10 mouse cellular contexts compared by ENCODE assay signal in the genomic region with DNA sequence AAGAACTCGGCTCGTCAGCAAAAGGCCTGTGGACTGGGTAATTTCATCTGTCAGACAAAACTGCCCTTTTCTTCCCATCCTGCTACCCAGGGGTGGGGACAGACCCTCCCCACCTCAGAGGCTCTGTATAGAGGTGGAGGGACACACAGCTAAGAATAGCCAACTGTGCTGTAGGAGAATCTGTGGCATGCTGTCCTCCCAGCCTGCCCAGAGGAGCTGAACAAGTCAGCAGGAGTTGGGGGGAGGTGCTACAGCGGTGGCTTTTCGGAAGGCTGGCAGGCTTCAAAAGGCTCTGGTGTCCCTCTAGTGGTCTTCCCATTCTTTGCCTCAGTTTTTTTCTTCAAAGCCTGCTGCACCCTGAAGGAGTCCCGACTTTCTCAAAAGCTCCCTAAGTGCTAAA. TPM values are rescaled to one million over a fixed set of nuclear protein-coding genes. Genes with fewer than 3 reads are reported as not detected.
DNase-seq lines count a peak whose midpoint lies in the region; ATAC-seq and TF ChIP-seq lines count a peak whose summit lies in the region.
"Had no signal": no experiment of that assay in that cellular context is flagged by ENCODE, and none has a peak within 500 bp of the region (broad histone marks: within the 10 kb centered on the region; RNA-seq: fewer than 3 reads in every experiment).

No protein-coding gene starts in this region.

- H3K36me3 ChIP-seq in forebrain, embryonic 14.5 days (ENCODE audit: control insufficient read depth, insufficient read depth, low read length) = peaks cover 67% of the 10 kb centered on the region
- H3K36me3 ChIP-seq in forebrain, embryonic 11.5 days (ENCODE audit: control insufficient read depth, insufficient read depth, low read length) = peaks cover 12% of the 10 kb centered on the region; the same call in 1 of the 2 replicates
- H3K36me3 ChIP-seq in liver, postnatal 0 days (replicated peaks; ENCODE audit: insufficient read depth, low read length) = peaks cover 71% of the 10 kb centered on the region
- H3K36me3 ChIP-seq in liver, embryonic 12.5 days = peaks cover 80% of the 10 kb centered on the region
- peaks cover 38% of the 10 kb centered on the region for H3K36me3 ChIP-seq in midbrain, postnatal 0 days (ENCODE audit: insufficient read depth, low read length)

- no peaks in the 10 kb centered on the region for H3K9me3 ChIP-seq in forebrain, embryonic 14.5 days (replicated peaks; ENCODE audit: control insufficient read depth, low read length)
- no peaks in the 10 kb centered on the region for H3K9me3 ChIP-seq in forebrain, embryonic 11.5 days (ENCODE audit: control insufficient read depth, low read length)
- no peaks in the 10 kb centered on the region for H3K9me3 ChIP-seq in liver, postnatal 0 days (ENCODE audit: low read length)
- H3K9me3 ChIP-seq in liver, embryonic 12.5 days (replicated peaks) = no peaks in the 10 kb centered on the region
- no peaks in the 10 kb centered on the region for H3K9me3 ChIP-seq in midbrain, postnatal 0 days (ENCODE audit: low read length)
- H3K9me3 ChIP-seq: embryonic facial prominence, embryonic 13.5 days had no signal

- H3K9ac ChIP-seq in forebrain, embryonic 14.5 days (ENCODE audit: low read length) = no peak overlapping the region
- no peak overlapping the region for H3K9ac ChIP-seq in forebrain, embryonic 11.5 days (ENCODE audit: low read length)
- H3K9ac ChIP-seq in liver, postnatal 0 days (replicated peaks) = no peak overlapping the region
- no peak overlapping the region for H3K9ac ChIP-seq in liver, embryonic 12.5 days
- no peak overlapping the region for H3K9ac ChIP-seq in midbrain, postnatal 0 days (replicated peaks; ENCODE audit: low read length, poor library complexity, severe bottlenecking)
- H3K9ac ChIP-seq: embryonic facial prominence, embryonic 13.5 days had no signal

- no peak overlapping the region for H3K4me3 ChIP-seq in forebrain, embryonic 14.5 days (ENCODE audit: low read depth, low read length)
- H3K4me3 ChIP-seq in forebrain, embryonic 11.5 days (ENCODE audit: low read depth, low read length) = no peak overlapping the region
- H3K4me3 ChIP-seq in liver, postnatal 0 days (ENCODE audit: low read depth, low read length) = no peak overlapping the region
- no peak overlapping the region for H3K4me3 ChIP-seq in liver, embryonic 12.5 days
- no peak overlapping the region for H3K4me3 ChIP-seq in midbrain, postnatal 0 days (ENCODE audit: low read depth, low read length)
- H3K4me3 ChIP-seq: embryonic facial prominence, embryonic 13.5 days had no signal

- no peak overlapping the region for H3K27ac ChIP-seq in forebrain, embryonic 14.5 days (ENCODE audit: low read depth, low read length)
- no peak overlapping the region for H3K27ac ChIP-seq in forebrain, embryonic 11.5 days (ENCODE audit: low read depth, low read length)
- no peak overlapping the region for H3K27ac ChIP-seq in liver, postnatal 0 days (ENCODE audit: low read depth)
- no peak overlapping the region for H3K27ac ChIP-seq in liver, embryonic 12.5 days
- 0 out of 2 replicates have a peak overlapping the region, but pooled peaks have one; percentile 1 for H3K27ac ChIP-seq in midbrain, postnatal 0 days (ENCODE audit: low read depth, low read length)
- H3K27ac ChIP-seq: embryonic facial prominence, embryonic 13.5 days had no signal

- ATAC-seq in forebrain, embryonic 14.5 days = no peak
- no peak for ATAC-seq in forebrain, embryonic 11.5 days (replicated peaks; ENCODE audit: low FRiP score)
- no peak for ATAC-seq in liver, postnatal 0 days
- no peak for ATAC-seq in liver, embryonic 12.5 days
- 0 out of 2 replicates have a peak, but pooled peaks have one; percentile 22 for ATAC-seq in midbrain, postnatal 0 days (ENCODE audit: low FRiP score)

- WGBS in forebrain, embryonic 14.5 days = 32% methylated on average over 5 of the region's 5 CpGs
- WGBS in forebrain, embryonic 11.5 days = 45% methylated on average over 5 of the region's 5 CpGs
- 79% methylated on average over 5 of the region's 5 CpGs for WGBS in liver, postnatal 0 days (ENCODE audit: insufficient replicate concordance)
- WGBS in liver, embryonic 12.5 days (ENCODE audit: insufficient replicate concordance) = 72% methylated on average over 5 of the region's 5 CpGs
- WGBS in midbrain, postnatal 0 days = 29% methylated on average over 5 of the region's 5 CpGs

- H3K27me3 ChIP-seq in forebrain, embryonic 14.5 days (replicated peaks; ENCODE audit: control insufficient read depth, insufficient read depth, low read length) = no peaks in the 10 kb centered on the region
- H3K27me3 ChIP-seq in forebrain, embryonic 11.5 days (ENCODE audit: control insufficient read depth, insufficient read depth, low read length) = no peaks in the 10 kb centered on the region
- no peaks in the 10 kb centered on the region for H3K27me3 ChIP-seq in liver, postnatal 0 days (ENCODE audit: insufficient read depth, low read length)
- no peaks in the 10 kb centered on the region for H3K27me3 ChIP-seq in liver, embryonic 12.5 days (replicated peaks)
- no peaks in the 10 kb centered on the region for H3K27me3 ChIP-seq in midbrain, postnatal 0 days (ENCODE audit: insufficient read depth, low read length)
- H3K27me3 ChIP-seq: embryonic facial prominence, embryonic 13.5 days had no signal

- peak; percentile 17; the same call in 1 of the 2 replicates for TF ChIP-seq CTCF in liver, postnatal 0 days (IDR thresholded peaks at IDR 0.05; ENCODE audit: low read depth)
- TF ChIP-seq CTCF in midbrain, postnatal 0 days (IDR thresholded peaks at IDR 0.05) = peak; percentile 72

- peak; percentile 58 for DNase-seq in forebrain, embryonic 14.5 days (ENCODE audit: low spot score)
- no peak for DNase-seq in forebrain, embryonic 11.5 days (ENCODE audit: low spot score)
- no peak for DNase-seq in liver, postnatal 0 days
- peak; percentile 43 for DNase-seq in embryo, embryonic 11 days
- DNase-seq in midbrain, postnatal 0 days (ENCODE audit: low spot score) = peak; percentile 71
- no peak for DNase-seq in adrenal gland, adult 2 months
- DNase-seq in adrenal gland, postnatal 14 days = no peak
- DNase-seq: B cell, adult 2 months had no signal

- TF ChIP-seq EP300 in liver, postnatal 0 days (IDR thresholded peaks at IDR 0.05; ENCODE audit: low read depth) = no peak

- no peak overlapping the region for H3K4me2 ChIP-seq in forebrain, embryonic 14.5 days (ENCODE audit: low read length)
- H3K4me2 ChIP-seq in forebrain, embryonic 11.5 days (ENCODE audit: low read depth, low read length, severe bottlenecking) = no peak overlapping the region
- H3K4me2 ChIP-seq in liver, postnatal 0 days (ENCODE audit: low read depth, low read length) = no peak overlapping the region
- no peak overlapping the region for H3K4me2 ChIP-seq in liver, embryonic 12.5 days
- H3K4me2 ChIP-seq in midbrain, postnatal 0 days (ENCODE audit: low read depth, low read length, poor library complexity, severe bottlenecking) = no peak overlapping the region
- H3K4me2 ChIP-seq: embryonic facial prominence, embryonic 13.5 days had no signal

- peaks cover 6% of the 10 kb centered on the region; the same call in 1 of the 2 replicates for H3K4me1 ChIP-seq in forebrain, embryonic 14.5 days (ENCODE audit: control insufficient read depth, insufficient read depth, low read length)
- H3K4me1 ChIP-seq in forebrain, embryonic 11.5 days (replicated peaks; ENCODE audit: control insufficient read depth, insufficient read depth, low read length) = no peaks in the 10 kb centered on the region; the same call in 1 of the 2 replicates
- peaks cover 18% of the 10 kb centered on the region for H3K4me1 ChIP-seq in liver, postnatal 0 days (ENCODE audit: insufficient read depth)
- H3K4me1 ChIP-seq in liver, embryonic 12.5 days = peaks cover 46% of the 10 kb centered on the region
- H3K4me1 ChIP-seq in midbrain, postnatal 0 days (ENCODE audit: insufficient read depth, low read length) = peaks cover 4% of the 10 kb centered on the region; the same call in 1 of the 2 replicates

RNA-seq across cellular contexts. Expression of a gene that starts 13.2 kb away (rescaled TPM):
- polyA plus RNA-seq in forebrain, embryonic 14.5 days (2014; fragmentation: Nextera tagmentation; extraction: Ambion mirVana) = 9.9 and 10.0 TPM in 2 replicates
- 4.0 and 4.4 TPM in 2 replicates for polyA plus RNA-seq in forebrain, embryonic 11.5 days (2014; fragmentation: Nextera tagmentation; extraction: Ambion mirVana)
- polyA plus RNA-seq in liver, postnatal 0 days (2015; fragmentation: Nextera tagmentation; extraction: Ambion mirVana) = 0.72 and 0.89 TPM in 2 replicates
- polyA plus RNA-seq in liver, embryonic 12.5 days (2016; fragmentation: Nextera tagmentation; extraction: Ambion mirVana) = 0.74 and 0.86 TPM in 2 replicates
- total RNA-seq in midbrain, postnatal 0 days (2014; rRNA removed) = 7.6 and 8.0 TPM in 2 replicates
- polyA plus RNA-seq in midbrain, postnatal 0 days (2015; fragmentation: Nextera tagmentation; extraction: Ambion mirVana) = 13.4 and 15.4 TPM in 2 replicates
- 1 to 10 TPM; 1.9 to 4.2 TPM for total RNA-seq in adrenal gland, adult 2 months (2021)
- 6.6 and 10.8 TPM in 2 replicates for polyA plus RNA-seq in adrenal gland, adult 2 months (2012; rRNA removed)
- 5.7 and 6.7 TPM in 2 replicates for total RNA-seq in adrenal gland, postnatal 14 days (2021)

RNA-seq across cellular contexts. Expression of a gene that starts 13.4 kb away (rescaled TPM):
- 180 and 216 TPM in 2 replicates for polyA plus RNA-seq in forebrain, embryonic 14.5 days (2014; fragmentation: Nextera tagmentation; extraction: Ambion mirVana)
- polyA plus RNA-seq in forebrain, embryonic 11.5 days (2014; fragmentation: Nextera tagmentation; extraction: Ambion mirVana) = 153 and 155 TPM in 2 replicates
- polyA plus RNA-seq in liver, postnatal 0 days (2015; fragmentation: Nextera tagmentation; extraction: Ambion mirVana) = 152 TPM in 2 replicates
- polyA plus RNA-seq in liver, embryonic 12.5 days (2016; fragmentation: Nextera tagmentation; extraction: Ambion mirVana) = 121 and 122 TPM in 2 replicates
- 55.6 and 86.8 TPM in 2 replicates for total RNA-seq in midbrain, postnatal 0 days (2014; rRNA removed)
- polyA plus RNA-seq in midbrain, postnatal 0 days (2015; fragmentation: Nextera tagmentation; extraction: Ambion mirVana) = 239 and 243 TPM in 2 replicates
- total RNA-seq in adrenal gland, adult 2 months (2021) = 100 to 1,000 TPM; 160 to 215 TPM
- 83.3 and 99.4 TPM in 2 replicates for polyA plus RNA-seq in adrenal gland, adult 2 months (2012; rRNA removed)
- total RNA-seq in adrenal gland, postnatal 14 days (2021) = 239 and 250 TPM in 2 replicates

RNA-seq across cellular contexts. Expression of a gene that starts 13.8 kb away (rescaled TPM):
- polyA plus RNA-seq in forebrain, embryonic 14.5 days (2014; fragmentation: Nextera tagmentation; extraction: Ambion mirVana) = 2.5 and 3.1 TPM in 2 replicates
- polyA plus RNA-seq in forebrain, embryonic 11.5 days (2014; fragmentation: Nextera tagmentation; extraction: Ambion mirVana) = 5.2 and 6.0 TPM in 2 replicates
- 1.3 and 1.7 TPM in 2 replicates for polyA plus RNA-seq in liver, postnatal 0 days (2015; fragmentation: Nextera tagmentation; extraction: Ambion mirVana)
- 3.8 and 4.5 TPM in 2 replicates for polyA plus RNA-seq in liver, embryonic 12.5 days (2016; fragmentation: Nextera tagmentation; extraction: Ambion mirVana)
- total RNA-seq in midbrain, postnatal 0 days (2014; rRNA removed) = not detected in 2 replicates
- 4.4 and 4.6 TPM in 2 replicates for polyA plus RNA-seq in midbrain, postnatal 0 days (2015; fragmentation: Nextera tagmentation; extraction: Ambion mirVana)
- under 1 TPM; 0.35 to 0.66 TPM for total RNA-seq in adrenal gland, adult 2 months (2021)
- polyA plus RNA-seq in adrenal gland, adult 2 months (2012; rRNA removed) = 1.3 and 2.0 TPM in 2 replicates
- 0.83 and 0.85 TPM in 2 replicates for total RNA-seq in adrenal gland, postnatal 14 days (2021)

RNA-seq across cellular contexts. Expression of a gene that starts 28.3 kb away (rescaled TPM):
- 2.0 and 2.6 TPM in 2 replicates for polyA plus RNA-seq in forebrain, embryonic 14.5 days (2014; fragmentation: Nextera tagmentation; extraction: Ambion mirVana)
- 0.20 and 0.35 TPM in 2 replicates for polyA plus RNA-seq in forebrain, embryonic 11.5 days (2014; fragmentation: Nextera tagmentation; extraction: Ambion mirVana)
- polyA plus RNA-seq in liver, postnatal 0 days (2015; fragmentation: Nextera tagmentation; extraction: Ambion mirVana) = 0.02 TPM in 1 of 2 replicates, not detected in the other
- polyA plus RNA-seq in liver, embryonic 12.5 days (2016; fragmentation: Nextera tagmentation; extraction: Ambion mirVana) = 0.14 and 0.33 TPM in 2 replicates
- total RNA-seq in midbrain, postnatal 0 days (2014; rRNA removed) = 12.0 and 14.9 TPM in 2 replicates
- polyA plus RNA-seq in midbrain, postnatal 0 days (2015; fragmentation: Nextera tagmentation; extraction: Ambion mirVana) = 7.5 and 8.0 TPM in 2 replicates
- under 1 TPM; 0.07 to 0.09 TPM for total RNA-seq in adrenal gland, adult 2 months (2021)
- polyA plus RNA-seq in adrenal gland, adult 2 months (2012; rRNA removed) = 0.39 and 1.1 TPM in 2 replicates
- 0.07 and 0.15 TPM in 2 replicates for total RNA-seq in adrenal gland, postnatal 14 days (2021)

Comparison
In these comparisons a context has a peak if more than half of its experiments do, and no peak if none do; other contexts are left out.
1. DNase-seq: peak in forebrain, embryonic 14.5 days (single experiment), embryo, embryonic 11 days (single experiment) and midbrain, postnatal 0 days (single experiment); none in forebrain, embryonic 11.5 days (single experiment), liver, postnatal 0 days (single experiment), adrenal gland, adult 2 months (single experiment) and adrenal gland, postnatal 14 days (single experiment).